Mouse (Mus musculus) G1E (cell line): ENCODE data around the gene Ino80.

Source experiments
- CTCF ChIP-seq: IDR thresholded peaks from 2 replicates; pipeline ENCODE4 v1.5.1; 2012; ENCODE audit warnings: low read depth, low read length, inconsistent platforms, mixed read lengths
- POLR2AphosphoS5 ChIP-seq: IDR thresholded peaks from 2 replicates; pipeline ENCODE4 v1.6.1; 2012; ENCODE audit warnings: low read depth, low read length, inconsistent platforms; ENCODE audit not compliant: insufficient replicate concordance
- TAL1 ChIP-seq: conservative IDR thresholded peaks from 2 replicates; pipeline ENCODE4 v1.6.1; 2012; ENCODE audit warnings: low read depth, low read length, inconsistent platforms, mixed read lengths

DNA sequence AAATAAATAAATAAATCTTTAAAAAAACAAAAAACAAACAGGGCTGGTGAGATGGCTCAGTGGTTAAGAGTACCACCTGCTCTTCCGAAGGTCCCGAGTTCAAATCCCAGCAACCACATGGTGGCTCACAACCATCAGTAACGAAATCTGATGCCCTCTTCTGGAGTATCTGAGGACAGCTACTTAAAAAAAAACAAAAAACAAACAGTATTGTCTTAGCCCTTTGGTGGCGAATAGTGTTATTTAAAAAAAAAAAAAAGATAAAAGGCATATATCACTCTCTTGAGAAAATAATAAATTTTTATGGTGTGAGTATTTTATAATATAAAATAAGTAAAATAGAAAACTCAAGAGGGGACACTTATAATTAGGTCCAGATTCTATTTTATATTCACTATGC lies 41.0 kb downstream of the Ino80 start:
- TF ChIP-seq CTCF (no peak), TAL1 (no peak), POLR2AphosphoS5 (no peak)
